Mouse (Mus musculus) G1E (cell line): ENCODE results near the gene Ptpn14.

Experiments
- CTCF ChIP-seq: IDR thresholded peaks from 2 replicates; pipeline ENCODE4 v1.5.1; 2012; ENCODE audit warnings: low read depth, low read length, inconsistent platforms, mixed read lengths
- TAL1 ChIP-seq: conservative IDR thresholded peaks from 2 replicates; pipeline ENCODE4 v1.6.1; 2012; ENCODE audit warnings: low read depth, low read length, inconsistent platforms, mixed read lengths

DNA sequence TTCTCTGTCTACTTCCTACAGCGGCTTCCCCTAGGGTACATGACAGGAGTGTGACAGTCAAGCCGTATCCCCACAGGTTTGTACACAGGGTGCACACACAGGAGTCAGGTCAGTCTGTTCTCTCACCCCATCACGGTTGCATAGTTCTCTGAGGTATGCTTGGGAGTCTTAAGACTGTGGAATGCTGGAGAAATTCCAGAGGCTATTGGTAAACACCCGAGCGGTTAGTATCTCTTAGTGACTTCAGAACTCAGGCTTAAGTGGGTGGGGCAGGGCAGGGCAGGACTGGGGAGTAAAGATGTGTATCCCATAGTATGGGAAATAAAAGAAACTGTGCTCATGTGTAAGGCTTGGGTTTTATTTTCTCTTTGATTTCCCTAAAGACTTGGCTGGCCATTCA is 50.3 kb downstream of the Ptpn14 start:
- no peak for TF ChIP-seq CTCF
- TF ChIP-seq TAL1, result no peak
